Mouse (Mus musculus) kidney, postnatal 14 days (tissue): ENCODE measurements around the gene Scn7a.

Experiments used
- DNase-seq: peaks from one replicate; pipeline ENCODE4 v3.0.0; 2022; ENCODE audit warnings: mixed read lengths

The Scn7a gene

DNA sequence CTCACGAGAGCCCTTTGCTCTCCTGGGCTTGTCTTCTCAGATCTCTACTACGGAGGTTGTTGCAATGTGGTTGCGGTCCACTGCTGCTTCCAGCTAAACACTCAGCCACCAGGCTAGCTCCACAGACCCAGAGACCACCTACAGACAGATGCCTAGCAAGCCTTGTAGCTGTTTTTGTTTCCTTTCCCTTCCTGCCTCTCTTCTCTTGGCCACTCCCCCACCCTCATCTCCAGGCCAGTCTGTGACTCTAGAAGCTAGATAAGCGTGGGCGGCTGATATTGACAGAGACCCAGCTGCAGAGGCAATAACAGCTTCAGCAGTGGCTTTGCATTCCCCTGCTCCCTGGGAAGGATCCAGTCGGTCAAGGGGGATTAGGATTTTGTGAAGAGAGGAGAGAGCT, at the start of gene Scn7a:
TSS of gene Scn7a (minus strand) at position 150 of the 400 bp plus-strand sequence.
- DNase-seq: peak; percentile 6

DNA sequence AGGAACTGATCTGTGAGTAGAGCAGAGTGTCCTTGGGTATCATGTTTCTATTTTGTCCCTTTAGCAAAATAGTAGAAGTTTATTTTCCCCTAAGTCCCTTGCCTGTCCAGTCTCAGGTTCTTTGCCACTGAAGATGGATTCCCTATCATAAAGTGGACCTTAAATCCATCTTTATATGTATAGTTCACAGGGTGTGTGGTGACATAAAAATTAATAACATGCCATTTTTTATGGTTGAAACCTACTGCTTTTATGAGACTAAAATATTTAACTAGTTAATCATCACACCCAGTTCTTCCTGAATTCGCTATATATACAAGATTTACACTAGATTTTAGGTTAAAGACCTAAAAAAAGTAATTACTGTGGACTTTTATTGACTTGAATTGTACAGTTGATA, 43.0 kb upstream of the Scn7a start:
- DNase-seq: no peak

DNA sequence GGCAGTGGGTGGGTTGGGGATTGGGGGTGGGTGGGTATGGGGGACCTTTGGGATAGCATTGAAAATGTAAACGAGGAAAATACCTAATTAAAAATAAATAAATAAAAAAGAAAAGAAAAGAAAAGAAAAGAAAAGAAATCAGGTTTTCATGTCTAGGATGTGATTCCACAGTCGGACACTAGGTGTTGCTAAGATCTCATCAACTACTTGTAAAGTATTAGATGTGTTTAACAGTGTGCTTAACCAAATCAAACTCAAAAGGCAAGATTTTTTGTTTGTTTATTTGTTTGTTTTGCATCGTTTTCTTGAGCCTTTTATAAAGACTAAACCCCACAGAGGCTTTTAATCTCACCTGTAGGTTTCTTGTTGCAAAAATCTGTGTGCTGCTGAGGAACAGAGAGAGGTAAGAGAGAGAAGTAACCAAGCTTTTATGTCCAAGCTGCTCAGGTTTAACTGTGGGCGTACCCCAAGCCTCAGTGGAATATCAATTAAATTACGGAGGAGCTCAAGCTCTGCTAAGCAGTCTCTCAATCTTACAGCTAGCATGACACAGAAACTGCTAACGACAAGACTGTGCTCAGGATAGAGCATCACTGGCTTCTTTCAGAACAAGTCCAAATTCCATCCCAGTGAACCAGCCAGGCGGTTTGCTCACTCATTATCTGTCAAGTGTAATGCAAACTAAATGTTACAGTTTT, 35.3 kb upstream of the Scn7a start:
- no peak for DNase-seq

DNA sequence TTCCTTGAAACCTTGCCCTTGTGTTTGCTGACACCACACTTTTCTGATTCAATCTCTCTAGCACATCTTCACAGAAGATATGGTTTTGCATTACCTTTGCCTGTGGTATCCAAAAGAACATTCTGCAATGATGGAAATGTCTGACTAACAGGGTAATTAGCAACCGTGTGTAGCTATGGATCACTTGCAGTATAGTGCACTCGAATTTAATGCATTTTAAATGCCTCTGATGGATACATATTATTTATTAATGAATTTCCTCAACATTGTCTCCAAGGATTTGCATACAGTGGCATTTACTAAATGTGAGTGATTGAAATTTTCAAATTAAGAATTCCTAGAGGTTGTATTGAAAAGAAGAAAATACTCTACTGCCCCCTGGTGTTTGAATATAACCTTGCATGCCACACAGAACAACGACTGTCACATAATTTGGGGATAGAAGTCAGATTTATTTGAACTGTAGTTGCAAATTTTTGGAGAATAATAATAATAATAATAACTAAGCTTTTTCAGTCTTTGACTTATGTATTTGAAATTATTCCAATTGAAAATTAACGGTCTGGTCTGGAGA, 15.0 kb upstream of the Scn7a start:
- peak; percentile 12 for DNase-seq

DNA sequence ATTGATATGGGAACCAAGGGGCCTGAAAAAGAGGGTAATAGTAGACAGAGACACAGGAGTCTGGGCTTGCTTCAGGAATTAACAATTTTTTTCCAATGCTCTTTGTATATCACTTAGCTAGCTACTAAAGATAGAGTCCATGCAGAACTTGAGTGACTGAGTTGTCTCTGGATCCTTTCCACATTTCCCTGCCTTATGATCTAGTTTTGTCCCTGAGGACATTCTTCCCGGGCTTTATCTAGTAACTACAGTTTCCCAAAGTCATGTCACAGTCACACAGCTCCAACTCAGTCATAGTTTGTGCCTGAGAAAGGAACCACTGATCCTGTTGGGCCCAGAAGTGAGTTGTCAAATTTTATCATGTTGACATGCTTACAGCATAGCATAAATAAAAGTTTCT, 12.8 kb upstream of the Scn7a start:
- DNase-seq: no peak

DNA sequence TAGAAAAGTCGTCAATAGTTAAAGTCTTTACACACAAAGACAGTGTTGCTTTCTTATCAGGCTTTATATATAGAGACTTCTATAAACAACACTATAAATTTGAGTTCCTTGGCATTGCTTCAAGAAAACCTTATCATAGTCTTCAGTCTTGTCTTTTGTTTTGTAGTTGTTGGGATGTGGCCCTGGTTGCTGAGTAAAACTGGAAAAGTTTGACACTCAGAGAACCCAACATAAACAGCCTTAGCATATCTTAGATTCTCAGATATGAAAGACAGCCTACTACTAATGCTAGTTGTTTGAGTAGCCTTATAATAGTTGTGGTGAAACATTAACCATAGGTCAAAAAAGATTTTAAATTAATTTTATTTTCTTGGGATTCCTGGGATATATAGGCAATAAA, 6.9 kb upstream of the Scn7a start:
- no peak for DNase-seq

DNA sequence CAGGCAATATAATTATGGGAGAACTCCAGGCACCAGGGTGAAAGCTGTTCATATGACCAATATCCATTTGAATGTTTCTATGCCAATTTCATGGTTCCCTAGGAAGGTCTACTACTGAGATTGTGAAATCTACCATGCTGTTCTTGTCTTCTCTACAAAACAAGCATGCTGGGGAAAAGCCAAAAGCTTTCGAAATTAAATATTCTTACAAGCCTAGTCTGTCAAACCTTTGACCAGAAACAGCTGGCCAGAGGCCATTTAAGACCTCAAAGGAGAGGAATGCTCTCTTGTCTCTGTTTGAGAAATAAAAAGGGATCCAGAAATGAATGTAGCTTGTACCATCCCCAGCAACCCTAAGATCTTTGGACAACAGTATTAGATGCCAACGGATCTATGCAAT, 3.8 kb downstream of the Scn7a start:
- DNase-seq: peak; percentile 44

DNA sequence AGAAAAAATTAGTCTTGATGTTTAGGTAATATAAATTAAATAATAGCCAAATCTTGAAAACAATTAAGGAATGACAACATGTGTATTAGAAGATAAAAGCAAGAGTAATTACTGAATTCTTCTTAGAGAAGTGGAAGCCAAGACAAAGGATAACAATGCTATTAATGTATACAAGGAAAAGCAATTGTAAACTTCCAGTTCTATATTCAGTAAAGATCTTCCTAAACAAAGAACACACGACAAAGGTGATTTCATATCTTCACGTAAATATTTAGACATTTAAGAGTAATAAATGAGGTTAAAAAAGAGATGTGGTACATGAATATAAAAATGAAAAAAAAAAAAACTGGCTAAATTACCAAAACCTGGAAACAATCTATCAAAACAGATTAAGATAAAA, 16.7 kb downstream of the Scn7a start:
- DNase-seq: no peak

DNA sequence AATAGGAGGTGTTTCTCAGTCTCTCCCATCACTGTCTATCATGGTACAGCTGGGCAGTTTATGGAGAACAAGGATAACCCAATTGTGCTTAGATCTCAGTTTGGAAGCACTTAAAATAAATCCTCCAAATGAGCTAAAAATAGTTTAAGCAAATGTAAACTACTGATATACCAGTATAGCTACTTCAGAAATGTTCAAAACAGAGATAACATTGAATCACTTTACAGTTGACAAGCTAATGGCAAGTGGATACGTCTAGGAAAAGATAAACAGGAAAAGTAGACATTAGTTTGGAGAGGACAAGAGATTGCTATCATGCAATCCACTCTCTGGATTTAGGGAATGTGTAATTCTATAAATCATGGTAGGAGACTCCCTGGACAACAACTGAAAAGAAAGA, 19.5 kb downstream of the Scn7a start:
- no peak for DNase-seq

DNA sequence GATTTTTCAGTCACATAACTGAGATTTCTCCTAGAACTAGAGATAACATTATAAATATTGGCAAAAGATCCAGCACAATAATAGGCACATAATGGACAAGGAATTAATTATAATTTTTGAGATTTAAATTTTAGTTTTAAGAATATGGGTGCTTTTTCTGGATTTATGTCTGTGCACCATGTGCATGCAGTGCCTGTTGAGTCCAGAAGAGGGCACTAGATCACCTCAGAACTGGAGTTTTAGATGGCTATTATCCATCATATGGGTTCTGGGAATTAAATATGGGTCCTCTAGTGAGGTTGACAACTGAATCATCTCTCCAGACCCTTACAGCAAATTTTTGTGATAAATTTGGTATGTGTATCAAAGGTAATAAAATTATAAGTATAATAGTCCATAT, 21.8 kb downstream of the Scn7a start:
- no peak for DNase-seq

DNA sequence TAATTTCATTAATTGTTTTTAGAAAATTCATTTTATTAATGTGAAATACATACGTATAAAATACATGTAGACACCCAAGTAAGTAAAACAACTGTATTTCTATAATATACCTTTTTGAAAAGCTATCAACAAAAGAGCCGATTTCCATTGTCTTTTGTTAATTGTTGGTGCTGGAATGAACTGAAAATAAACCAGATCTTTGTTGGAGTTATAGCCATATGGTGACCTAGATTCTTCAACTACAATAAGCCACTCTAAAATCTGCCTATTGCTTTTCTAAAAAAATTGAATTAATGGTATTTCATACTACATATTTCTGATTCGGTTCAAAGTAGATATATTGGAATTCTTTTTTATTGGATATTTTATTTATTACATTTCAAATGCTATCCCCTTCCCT, 56.7 kb downstream of the Scn7a start:
- DNase-seq: no peak

DNA sequence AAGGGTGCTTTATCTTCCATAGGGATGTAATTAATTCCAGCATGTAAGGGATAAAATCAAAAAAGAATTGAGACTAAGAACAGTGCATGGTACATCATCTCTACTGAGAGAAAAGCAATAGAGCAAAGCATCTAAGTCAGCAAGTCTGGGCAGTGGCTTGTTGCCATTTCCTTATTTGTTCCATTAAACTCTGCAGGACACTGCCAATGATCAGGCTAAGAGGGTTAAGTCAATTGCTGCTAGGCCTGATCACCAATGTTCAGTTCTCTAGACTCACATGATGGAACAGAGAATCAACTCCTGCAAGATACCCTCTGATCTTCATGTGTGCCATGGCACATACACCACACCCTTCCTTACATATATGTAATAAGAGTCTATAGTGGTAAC, 57.1 kb downstream of the Scn7a start:
- no peak for DNase-seq

DNA sequence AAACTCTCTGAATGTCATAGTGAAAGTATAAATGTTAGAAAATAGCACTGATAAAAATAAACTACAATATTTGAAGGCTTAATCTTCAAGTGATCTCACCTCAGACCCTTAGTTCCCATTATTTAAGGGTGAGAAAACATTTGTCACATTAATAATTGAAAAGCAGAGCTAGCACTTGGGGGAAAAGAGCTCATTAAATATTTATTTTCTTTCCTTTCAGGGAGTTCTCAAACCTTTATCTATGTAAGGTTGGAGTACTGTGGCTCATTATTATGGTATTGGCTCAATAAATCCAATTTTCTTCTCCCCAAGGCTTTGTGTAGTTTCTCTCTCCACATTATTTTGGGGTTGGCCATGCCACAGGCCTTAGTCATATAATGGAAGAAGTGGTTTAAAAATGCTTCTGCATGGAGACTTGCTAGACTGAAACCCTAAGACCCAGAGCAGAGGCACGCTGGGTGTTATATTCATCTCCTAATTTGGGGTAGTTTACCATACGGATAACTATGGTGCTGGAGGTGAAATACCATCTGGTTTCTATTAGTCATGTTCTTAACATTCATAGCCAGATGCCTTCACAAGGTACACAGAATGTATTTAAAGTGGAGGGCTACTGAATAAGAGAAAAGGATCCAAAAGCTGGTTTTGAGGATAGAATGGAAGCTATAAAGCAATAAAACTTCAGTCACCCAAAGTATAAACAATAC, 57.7 kb downstream of the Scn7a start:
- DNase-seq: no peak

DNA sequence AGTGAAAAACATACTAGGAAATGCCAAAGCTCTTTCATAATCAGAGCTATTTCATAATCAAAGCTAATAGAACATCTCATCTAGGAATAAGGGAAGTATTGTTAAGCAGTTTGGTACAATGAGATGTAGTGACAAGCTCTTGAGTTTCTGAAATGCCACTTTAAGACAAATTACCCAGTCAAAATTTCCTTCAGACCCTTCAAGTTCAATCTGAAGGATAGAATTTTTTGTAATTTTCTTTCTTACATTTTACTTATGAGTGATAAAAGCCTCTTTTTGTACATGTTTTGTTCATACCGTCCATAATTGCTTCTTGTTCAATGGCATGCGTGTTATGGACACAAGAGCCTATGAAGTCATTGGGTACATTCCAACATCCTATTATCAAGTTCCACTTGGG, 72.6 kb downstream of the Scn7a start:
- no peak for DNase-seq

DNA sequence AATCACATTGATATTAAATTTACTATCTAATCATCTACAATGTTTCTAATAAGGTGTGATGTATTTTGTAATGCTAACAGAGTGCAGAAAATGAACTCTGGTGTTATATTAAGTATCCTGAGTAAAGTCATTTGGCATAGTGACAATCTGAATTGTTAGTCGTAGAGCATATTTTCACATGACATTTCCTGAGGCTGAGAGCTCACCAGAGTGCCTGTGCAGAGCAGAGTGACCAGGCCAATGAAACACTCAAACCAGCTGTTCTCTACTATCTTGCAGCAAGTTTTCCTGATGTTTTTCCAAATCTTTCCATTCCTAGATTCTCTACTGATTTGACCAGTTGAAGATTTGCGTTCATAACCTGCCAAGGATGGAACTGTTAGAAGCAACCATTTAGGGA, 92.4 kb downstream of the Scn7a start:
- DNase-seq: no peak

DNA sequence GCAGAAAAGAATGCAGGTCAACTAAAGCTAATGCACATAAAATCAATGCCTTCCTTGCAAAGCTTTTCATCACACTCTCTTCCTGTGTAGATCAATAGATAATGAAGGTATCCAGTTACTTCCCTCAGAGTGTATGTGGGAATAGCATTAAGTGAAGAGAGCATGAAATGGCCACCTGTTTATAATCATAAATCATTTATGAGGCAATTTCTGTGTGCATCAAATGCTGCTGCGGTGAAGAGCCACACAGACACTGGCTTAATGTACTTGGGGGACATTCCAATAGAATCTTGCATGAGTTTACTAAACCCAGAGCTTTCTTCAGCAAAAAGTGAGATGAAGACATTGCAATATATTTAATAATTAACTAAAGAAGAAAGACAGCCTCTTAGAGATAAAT, 122.7 kb downstream of the Scn7a start:
- DNase-seq: no peak

DNA sequence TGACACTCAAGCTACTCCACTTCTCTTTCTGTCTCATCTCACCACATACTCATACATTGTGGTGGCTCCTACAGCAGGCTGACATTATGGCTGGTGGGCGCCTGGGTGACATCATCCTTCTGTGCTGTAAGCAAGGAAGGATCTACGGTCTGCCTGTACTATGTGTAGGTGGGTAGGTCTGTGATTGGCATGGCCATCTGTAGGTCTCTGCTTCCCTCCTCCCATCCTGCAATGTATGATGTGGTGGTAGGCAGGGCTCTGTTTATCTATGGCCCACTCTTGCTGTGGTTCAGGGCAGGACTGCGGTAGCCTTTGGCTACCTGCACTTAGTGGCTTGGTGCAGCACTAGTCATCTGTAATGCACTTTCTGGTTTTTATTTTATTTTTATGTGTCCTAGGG, 128.3 kb downstream of the Scn7a start:
- no peak for DNase-seq

DNA sequence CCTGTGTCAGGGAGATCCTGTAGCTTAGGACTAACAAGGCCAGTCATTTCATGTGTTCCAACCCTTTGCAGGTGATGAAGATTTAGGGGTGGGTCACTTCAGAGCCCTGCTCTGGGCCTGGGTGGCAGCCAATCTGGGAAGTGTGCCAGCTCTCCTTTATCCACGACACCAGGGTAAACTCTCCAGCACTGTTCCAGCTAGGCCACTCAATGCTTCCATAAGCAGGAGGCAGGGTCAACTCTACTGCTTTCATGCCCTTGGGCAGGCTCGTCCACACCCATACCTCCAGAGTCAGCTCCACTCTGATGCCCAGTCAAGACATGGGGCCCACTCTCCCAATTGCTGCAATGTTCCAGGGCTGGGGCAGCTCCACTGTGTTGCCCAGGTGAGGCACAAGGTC, 129.3 kb downstream of the Scn7a start:
- DNase-seq: no peak

DNA sequence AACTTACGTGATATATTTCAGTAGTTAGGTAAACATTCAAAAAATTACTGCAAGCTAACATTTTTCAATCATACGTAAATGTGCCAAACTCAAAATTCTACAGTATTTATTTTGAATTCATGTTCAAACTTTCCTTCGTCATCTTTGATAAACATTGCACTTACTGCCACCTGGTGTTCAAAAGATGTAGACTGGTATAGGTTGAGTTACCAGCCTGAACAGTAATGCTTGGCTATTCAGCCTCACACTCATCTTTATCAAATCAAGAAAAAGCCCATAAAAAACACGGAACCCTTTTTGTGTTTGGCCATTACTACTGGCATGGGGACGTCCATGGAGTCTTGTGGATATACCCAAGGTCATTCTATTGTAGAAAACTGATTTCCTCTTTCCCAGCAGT, 140.3 kb downstream of the Scn7a start:
- DNase-seq: peak; percentile 23

DNA sequence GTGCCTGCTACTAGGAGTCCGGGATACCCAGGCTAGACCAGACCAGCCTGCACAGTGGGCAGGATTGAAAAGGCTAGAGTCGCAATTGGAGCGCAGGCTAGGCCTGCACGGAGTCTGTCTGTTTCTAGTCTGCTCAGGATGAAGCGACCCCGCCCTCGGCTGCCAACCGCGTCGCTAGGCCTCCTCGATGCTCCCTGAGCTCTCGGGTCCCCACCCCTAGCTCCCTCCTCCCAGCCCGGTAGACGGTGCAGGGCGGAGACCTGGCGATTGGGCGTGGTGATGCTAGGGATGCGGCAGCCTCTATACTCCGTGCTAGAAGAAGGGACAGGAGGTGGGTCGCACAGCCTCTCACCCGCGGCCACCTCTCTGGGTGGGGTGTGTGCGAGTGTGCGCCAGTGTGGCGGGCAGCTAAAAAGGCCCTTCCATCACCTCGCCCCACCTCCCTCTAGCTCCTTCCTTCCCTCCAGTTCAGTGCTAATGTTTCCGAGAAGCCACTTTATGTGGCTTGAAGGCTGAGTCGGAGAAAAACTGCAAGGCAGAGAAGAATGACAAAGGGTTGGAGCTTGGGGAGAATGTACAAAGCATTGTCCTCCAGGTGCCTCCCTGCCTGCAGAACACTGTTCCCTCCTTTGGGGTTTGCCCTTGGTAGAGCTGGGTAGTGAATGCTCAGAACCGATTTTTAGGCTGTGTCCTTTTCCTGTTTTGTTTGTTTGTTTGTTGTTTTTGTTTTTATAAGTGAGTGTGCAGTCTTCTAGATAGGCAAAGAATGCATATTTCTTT, 149.9 kb downstream of the Scn7a start, which contains the start of gene Scn9a:
TSS of gene Scn9a (minus strand) at position 383 of the 780 bp plus-strand sequence.
- no peak for DNase-seq

DNA sequence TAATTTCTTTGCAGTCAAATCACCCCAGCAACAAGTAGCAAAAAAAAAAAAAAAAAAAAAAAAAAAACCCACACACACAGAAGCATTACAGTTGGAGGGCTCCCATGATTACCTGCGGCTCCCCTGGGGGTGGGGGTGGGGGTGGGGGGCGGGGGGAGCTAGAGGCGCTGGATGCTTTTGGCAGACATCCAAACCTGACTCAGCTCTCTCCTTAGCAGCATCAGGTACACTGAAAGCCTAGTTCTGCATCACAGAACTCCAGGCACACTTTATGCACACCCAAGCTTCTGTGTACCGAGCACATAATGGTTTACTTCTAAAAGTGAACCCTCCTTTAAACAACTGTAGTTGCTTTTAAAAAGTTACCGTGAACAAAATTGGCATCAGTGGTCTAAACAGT, 152.0 kb downstream of the Scn7a start:
- no peak for DNase-seq
